Mouse (Mus musculus) E14TG2a.4 (cell line): ENCODE results near the gene Unc45b.
"Not testable (repeated sequence)": the region's sequence is repeated elsewhere in the genome, so short reads cannot be mapped to it uniquely, and the experiment has no call there.

Experiments
- H3K27me3 ChIP-seq: 2 replicates; pipeline ENCODE4 v1.6.1; 2014; ENCODE audit warnings: low read length, control low read depth; ENCODE audit not compliant: insufficient read depth
- H3K36me3 ChIP-seq: 2 replicates; pipeline ENCODE4 v1.6.1; 2014; ENCODE audit warnings: low read length, control low read depth; ENCODE audit not compliant: insufficient read depth
- H3K4me1 ChIP-seq: replicated peaks from 2 replicates; pipeline ENCODE4 v1.6.1; 2014; ENCODE audit warnings: low read depth, low read length, control low read depth
- H3K4me3 ChIP-seq: replicated peaks from 2 replicates; pipeline ENCODE4 v1.5.1; 2014; ENCODE audit warnings: mild to moderate bottlenecking, low read length
- H3K9me3 ChIP-seq: 2 replicates; pipeline ENCODE4 v1.6.1; 2014; ENCODE audit warnings: low read length, control low read depth
- CTCF ChIP-seq: conservative IDR thresholded peaks from 2 replicates; pipeline ENCODE4 v1.5.1; 2014; ENCODE audit warnings: low read length
- NANOG ChIP-seq: IDR thresholded peaks from 2 replicates; pipeline ENCODE4 v1.6.1; 2014; ENCODE audit warnings: borderline replicate concordance, low read length, mixed read lengths
- POU5F1 ChIP-seq: IDR thresholded peaks from 2 replicates; pipeline ENCODE4 v1.6.1; 2014; ENCODE audit warnings: low read length, borderline replicate concordance

The Unc45b gene

DNA sequence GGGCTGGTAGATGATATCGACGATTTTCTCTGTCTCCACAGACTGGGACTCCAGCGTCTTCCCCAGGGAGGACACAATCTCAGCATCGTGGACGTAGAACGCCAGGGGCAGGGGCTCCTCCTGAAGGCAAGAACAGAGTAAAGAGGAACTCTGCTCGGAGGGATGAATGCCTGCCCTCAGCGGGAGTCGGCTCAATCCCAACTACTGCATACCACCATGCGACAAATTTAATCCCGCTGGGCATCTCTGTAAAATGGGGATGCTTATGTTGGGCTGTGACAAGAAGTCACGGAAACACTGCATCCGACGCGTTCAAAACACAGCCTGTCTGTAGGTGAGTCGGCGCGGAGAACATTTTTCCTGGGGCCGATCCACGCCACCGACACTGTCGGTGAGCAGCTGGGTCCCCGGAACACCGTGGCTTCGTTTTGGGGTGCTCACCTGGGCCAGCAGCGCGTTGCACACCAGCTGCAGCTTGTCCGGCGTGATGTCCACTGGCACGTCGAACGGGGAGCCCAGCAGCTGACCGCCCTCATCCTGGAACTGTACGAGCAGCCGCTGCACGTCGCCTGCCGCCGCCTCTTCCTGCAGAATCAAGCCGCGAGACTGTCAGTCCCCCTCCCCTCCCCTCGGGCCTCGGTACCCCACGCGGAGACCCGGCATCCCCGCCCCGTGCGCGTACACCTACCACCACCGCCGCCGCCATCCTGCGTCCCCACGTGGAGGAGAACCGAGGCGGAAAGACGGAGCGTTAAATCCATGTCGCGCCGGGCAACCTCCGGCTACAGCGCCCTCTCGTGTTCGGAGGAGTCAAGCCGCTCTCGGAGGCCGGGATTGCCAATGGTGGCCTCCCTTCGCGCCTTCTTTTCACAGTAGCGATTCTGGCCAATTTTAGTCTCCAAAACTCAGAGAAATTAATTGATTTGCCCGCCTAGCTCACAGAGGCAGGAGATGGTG is 2.4 kb upstream of the Unc45b start, which contains the start of gene Nle1:
TSS of gene Nle1 (minus strand) at position 761 of the 957 bp plus-strand sequence.
- TF ChIP-seq NANOG: no peak
- TF ChIP-seq CTCF: peak; percentile 70
- Histone ChIP-seq H3K9me3 (no peaks in the 10 kb centered on the region), H3K27me3 (peaks cover 24% of the 10 kb centered on the region), H3K36me3 (peaks cover 46% of the 10 kb centered on the region), H3K4me1 (peaks cover 60% of the 10 kb centered on the region), H3K4me3 (peak within 1 kb of the TSS; percentile 95)

DNA sequence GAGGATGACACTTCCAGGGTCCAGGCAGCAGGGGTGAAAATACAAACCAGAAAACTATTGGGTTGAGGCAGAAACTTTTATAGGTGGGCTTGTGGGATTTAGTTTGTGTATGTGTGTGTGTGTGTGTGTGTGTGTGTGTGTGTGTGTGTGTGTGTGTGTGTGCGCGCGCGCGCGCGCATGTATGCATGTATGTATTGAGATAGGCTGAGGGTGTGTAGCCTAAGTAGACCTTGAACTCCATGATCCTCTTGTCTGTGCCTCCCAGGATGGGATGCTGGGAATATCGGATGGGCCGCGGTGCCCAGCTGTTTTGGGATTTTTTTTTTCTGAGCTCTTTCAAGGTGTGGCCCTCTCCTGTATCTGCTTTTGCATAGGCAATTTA is 1.8 kb upstream of the Unc45b start:
- peak overlapping the region; percentile 95 for H3K4me3 ChIP-seq
- H3K27me3 ChIP-seq: peaks cover 31% of the 10 kb centered on the region
- no peaks in the 10 kb centered on the region for H3K9me3 ChIP-seq
- H3K36me3 ChIP-seq: peaks cover 40% of the 10 kb centered on the region
- no peak for TF ChIP-seq POU5F1
- no peak for TF ChIP-seq NANOG
- TF ChIP-seq CTCF: no peak
- peaks cover 60% of the 10 kb centered on the region for H3K4me1 ChIP-seq

DNA sequence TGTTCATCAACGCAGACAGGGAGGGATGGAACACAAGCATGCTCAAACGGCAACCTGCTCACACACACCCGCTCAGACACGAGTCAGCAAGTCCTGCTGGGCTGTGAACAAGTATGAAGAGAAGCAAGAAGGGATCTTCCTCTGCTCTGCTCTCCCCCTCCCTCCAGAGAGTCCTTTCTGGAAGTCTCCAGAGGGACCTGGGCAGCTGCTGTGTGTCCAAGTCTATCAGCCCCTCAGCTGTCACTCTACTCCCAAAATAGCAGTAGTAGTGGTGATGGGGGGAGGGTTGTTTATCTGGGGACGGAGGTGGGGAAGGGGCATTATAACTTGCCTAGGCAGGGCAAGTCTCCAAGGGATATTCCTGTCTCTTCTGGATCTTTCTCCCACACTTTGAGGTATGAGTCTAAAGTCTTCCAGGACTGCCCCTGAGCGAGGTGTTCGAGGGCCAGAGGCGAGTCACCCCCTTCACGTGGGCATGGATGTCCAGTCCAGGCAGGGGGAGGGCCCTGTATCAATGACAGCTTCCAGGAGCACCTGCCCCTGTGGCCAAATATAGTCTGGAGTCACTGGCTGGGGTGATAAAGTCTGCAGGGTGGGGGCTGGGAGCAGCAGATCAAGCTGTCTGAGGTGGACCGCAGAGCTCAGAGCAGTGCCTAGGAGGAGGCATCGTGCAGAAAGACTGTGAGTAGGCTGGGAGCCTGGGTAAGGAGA is 484 bp downstream of the Unc45b start:
- H3K4me3 ChIP-seq: no peak overlapping the region
- no peaks in the 10 kb centered on the region for H3K9me3 ChIP-seq
- H3K36me3 ChIP-seq: peaks cover 17% of the 10 kb centered on the region
- H3K27me3 ChIP-seq: peaks cover 40% of the 10 kb centered on the region
- TF ChIP-seq NANOG: no peak
- TF ChIP-seq POU5F1: no peak
- TF ChIP-seq CTCF: no peak
- H3K4me1 ChIP-seq: peaks cover 50% of the 10 kb centered on the region

DNA sequence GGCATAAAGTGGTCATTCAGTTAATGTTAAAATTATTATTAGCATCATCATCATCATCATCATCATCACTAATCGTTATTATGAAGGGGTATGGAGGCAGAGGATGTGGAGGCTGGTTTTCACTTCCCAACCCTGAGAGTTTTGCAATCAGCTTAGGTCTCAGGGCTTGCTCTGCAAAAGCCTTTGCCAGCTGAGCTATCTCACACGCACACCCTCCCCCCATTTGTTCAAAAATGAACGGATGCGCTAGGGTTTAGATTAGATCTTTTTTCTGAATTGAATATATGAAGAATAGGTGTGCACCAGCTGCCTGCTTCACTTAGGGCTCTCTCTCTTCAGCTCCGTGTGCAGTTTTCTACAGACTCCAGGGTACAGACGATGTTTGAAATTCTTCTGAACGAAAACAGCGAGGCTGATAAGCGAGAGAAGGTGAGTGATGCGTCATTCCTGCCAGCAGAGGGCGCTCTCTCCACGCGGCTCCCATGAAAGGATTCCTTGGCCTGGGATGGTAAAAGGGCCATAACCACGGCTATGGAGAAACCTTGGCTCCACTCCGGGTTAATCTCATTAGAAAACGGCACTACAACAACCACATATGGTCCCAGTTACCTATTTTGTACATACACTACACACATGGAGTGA is 4.5 kb downstream of the Unc45b start:
- H3K27me3 ChIP-seq: peaks cover 53% of the 10 kb centered on the region
- no peaks in the 10 kb centered on the region for H3K9me3 ChIP-seq
- no peak overlapping the region for H3K4me3 ChIP-seq
- H3K36me3 ChIP-seq: no peaks in the 10 kb centered on the region
- peaks cover 29% of the 10 kb centered on the region for H3K4me1 ChIP-seq
- TF ChIP-seq CTCF (peak; percentile 88), NANOG (no peak)

DNA sequence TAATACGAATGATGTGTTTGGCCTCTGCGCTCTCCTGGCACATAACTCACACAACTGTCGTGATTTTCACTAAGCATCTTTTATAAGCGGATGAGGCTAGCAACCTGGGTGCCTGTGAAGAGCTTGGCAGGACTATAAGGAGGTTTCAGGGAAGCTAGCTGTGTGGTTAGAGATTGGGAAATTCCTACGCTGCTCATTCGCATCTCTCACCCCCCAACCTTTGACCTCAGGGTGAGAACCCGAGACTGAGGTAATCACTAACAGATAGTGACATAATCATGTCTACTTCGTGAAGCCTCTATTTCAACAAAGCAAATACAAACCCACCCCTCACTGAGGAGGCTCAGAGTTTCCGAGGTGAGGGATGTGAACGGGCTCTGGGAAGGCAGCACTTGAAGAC is 10.4 kb downstream of the Unc45b start:
- no peaks in the 10 kb centered on the region for H3K9me3 ChIP-seq
- no peaks in the 10 kb centered on the region for H3K36me3 ChIP-seq
- H3K4me1 ChIP-seq: peaks cover 3% of the 10 kb centered on the region; the same call in 1 of the 2 replicates
- no peak for TF ChIP-seq CTCF
- TF ChIP-seq NANOG: no peak
- no peak for TF ChIP-seq POU5F1
- peaks cover 31% of the 10 kb centered on the region for H3K27me3 ChIP-seq
- H3K4me3 ChIP-seq: no peak overlapping the region

DNA sequence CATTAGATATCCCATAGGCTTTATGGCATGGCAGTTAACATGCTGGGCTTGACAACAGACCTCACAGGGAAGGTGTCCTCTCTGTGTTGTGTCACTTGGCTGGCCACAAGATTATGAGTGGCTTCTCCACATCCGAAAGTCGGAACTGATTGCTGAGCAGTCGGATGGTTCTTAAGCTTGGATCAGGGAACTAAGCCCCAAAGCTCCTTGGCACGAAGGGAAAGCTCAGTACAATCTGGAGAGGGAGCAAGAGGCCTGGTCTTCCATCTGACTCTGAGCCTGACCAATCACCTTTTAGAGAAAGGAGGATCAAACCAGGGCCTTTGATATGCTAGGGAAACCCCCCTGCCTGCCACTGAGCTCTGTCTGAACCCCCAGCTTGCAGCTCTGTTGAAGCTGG is 11.3 kb downstream of the Unc45b start:
- Histone ChIP-seq H3K36me3 (no peaks in the 10 kb centered on the region), H3K4me1 (peaks cover 6% of the 10 kb centered on the region; the same call in 1 of the 2 replicates), H3K9me3 (no peaks in the 10 kb centered on the region), H3K27me3 (peaks cover 31% of the 10 kb centered on the region), H3K4me3 (no peak overlapping the region)
- no peak for TF ChIP-seq CTCF
- TF ChIP-seq POU5F1: no peak

DNA sequence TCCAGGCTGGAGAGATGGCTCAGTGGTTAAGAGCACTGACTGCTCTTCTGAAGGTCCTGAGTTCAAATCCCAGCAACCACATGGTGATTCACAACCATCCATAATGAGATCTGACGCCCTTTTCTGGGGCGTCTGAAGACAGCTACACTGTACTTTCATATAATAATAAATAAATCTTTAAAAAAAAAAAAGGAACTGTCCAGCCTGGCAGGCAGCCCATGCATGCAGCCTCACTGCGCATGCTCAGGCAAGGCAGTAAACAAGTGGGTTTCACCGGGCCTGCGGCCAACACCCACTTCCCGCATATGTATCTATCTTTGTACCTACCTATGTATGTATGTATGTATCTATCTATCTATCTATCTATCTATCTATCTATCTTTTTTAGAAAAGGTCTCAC is 13.6 kb downstream of the Unc45b start:
- H3K36me3 ChIP-seq, H3K4me3 ChIP-seq, H3K9me3 ChIP-seq, H3K4me1 ChIP-seq: not testable (repeated sequence)
- peaks cover 30% of the 10 kb centered on the region for H3K27me3 ChIP-seq

DNA sequence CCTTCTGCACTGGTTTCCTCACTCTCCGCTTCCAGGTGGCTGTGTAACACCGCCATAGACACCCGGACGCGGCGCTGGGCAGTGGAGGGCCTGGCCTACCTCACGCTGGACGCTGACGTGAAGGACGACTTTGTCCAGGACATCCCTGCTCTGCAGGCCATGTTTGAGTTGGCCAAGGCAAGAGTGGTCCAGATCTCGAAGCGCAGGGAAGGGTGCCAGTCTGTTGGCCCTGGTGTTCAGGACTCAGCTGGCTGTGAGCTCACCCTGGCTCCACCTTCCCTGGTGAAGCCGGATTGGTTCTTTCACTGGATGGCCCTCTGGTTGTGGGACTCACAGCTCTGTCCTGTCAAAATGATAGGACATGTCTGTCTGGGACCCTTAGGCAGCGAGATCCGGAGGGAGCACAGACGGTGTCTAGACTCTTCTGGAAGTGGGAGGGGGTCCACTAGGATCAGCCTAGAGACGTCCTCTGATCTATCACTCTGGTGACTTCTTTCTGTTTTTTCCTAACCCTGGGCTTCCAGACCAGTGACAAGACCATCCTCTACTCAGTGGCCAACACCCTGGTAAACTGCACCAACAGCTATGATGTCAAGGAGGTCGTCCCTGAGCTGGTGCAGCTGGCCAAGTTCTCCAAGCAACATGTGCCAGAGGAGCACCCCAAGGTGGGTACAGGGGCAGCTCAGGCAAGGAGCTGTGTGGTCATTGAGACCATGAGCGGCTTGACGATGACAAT is 18.7 kb downstream of the Unc45b start:
- no peaks in the 10 kb centered on the region for H3K36me3 ChIP-seq
- peaks cover 45% of the 10 kb centered on the region for H3K27me3 ChIP-seq
- TF ChIP-seq NANOG: no peak
- TF ChIP-seq POU5F1: no peak
- TF ChIP-seq CTCF: no peak
- no peak overlapping the region for H3K4me3 ChIP-seq
- peaks cover 5% of the 10 kb centered on the region; the same call in 1 of the 2 replicates for H3K9me3 ChIP-seq
- peaks cover 10% of the 10 kb centered on the region for H3K4me1 ChIP-seq
